Mouse (Mus musculus): ENCODE measurements around the gene Chrm4.

DNA sequence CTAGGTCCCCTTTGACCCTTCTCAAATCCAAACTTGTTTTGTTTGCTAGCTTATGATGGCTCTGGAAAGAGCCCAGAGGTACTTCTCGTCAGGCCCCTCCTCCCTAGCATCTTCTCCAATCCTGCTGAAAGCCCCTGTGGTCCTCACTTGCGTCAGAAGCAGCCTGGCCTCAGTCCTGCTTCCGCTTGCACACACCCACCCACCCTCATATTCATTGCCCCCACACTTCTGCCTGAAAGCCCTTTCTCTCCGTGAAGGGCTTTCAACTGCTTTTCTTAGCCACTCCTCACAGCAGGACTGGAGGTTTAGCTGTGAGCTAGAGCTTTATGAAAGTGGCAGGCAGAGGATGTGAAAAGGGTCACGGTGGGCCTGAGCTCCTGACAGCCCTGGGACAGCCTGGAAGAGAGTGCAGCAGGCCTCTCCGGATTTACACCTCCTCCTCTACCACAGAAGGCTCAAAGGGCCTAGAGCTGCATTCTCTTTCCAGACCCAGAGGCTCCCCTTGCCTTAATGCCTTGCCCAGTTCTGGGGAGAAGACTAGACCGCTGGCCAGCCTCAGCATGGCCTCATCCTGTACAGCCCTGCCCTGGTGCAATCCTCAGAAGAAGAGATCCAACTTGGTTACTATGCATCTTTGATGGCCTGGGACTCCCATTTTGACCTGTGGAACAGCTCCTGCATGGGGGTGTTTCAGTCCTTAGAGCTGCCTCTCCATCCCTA, 46.5 kb downstream of the Chrm4 start:
- TF ChIP-seq POLR2A (IDR thresholded peaks at IDR 0.05; ENCODE audit: extremely low read depth, insufficient read depth, low read length) (no peak), CTCF (IDR thresholded peaks at IDR 0.05; ENCODE audit: low read depth, low read length) (no peak)
